Mouse (Mus musculus): Measurements from ENCODE around the gene Iqgap2.

- TF ChIP-seq POLR2A (IDR thresholded peaks at IDR 0.05; ENCODE audit: low read depth, low read length), result no peak
- no peak for TF ChIP-seq CTCF (IDR thresholded peaks at IDR 0.05; ENCODE audit: borderline replicate concordance, insufficient read depth, low read length)
Measured at GRCm38 (mm10) chr13:95696654-95697163, 195.0 kb downstream of the Iqgap2 start, which contains the start of gene F2rl2.

Measured in embryonic fibroblast, embryonic 13.5 days (primary cell).